Mouse (Mus musculus) liver, embryonic 18 days (tissue): ENCODE results near the gene Gm2042. TPM values are rescaled to one million over a fixed set of nuclear protein-coding genes. Genes with fewer than 3 reads are reported as not detected.

Source experiments
- polyA plus RNA-seq: library from polyadenylated mRNA; depleted of rRNA; stranded (reverse); fragments of >200 nt; gene quantifications from 2 replicates; pipeline ENCODE4 v1.2.3, GENCODE M21; 2012; rRNA removed

Gene Gm2042
- not detected in 2 replicates for polyA plus RNA-seq

DNA sequence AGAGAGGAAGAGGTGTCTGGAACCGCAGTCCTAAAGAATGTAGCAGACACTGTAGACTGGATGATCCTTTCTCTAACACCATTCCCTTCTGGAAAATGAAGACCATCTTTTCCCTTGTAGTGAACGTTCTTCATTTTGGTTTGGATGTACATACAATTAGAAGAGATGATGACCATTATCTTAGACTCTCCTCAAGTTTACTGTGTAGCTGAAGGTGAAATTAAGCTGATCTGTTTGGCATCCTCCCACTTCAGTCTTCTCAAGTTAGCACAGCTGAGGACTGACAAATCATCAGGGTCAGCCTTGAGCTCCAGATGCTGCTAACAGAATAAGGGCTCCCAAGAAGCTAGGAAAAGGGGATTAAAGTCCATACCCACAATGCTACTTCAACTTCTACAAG, at the start of gene Gm2042:
Gm2042 (plus strand) TSS at position 301 of the 400 bp plus-strand sequence.

DNA sequence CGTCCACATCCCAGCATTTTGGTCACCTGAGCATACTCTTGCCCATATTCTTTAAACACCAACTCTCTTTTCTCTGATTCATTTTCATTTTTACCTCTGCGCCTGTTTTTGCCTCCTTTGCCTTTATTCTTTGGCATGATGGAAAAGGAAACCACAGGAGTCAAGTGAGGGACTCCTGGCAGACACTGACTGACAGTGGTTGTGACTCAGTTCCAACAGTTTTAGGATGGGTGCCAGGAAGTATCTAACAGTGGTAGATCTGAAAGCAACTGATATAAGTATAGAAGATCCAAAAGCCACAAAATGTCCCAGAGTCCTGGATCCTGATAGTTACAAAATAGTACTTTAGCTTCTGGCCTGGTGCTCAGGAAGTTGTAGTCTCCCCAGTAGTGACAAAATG, 34.2 kb upstream of the Gm2042 start, which contains the start of gene Gm2035:
Gm2035 (minus strand) TSS at position 137 of the 400 bp plus-strand sequence.

Other genes starting within 250 kb of the Gm2042 start
- not detected in 2 replicates for gene Gm21319, start 178.3 kb upstream of the Gm2042 start, polyA plus RNA-seq
- not detected in 2 replicates for gene Gm21936, start 158.6 kb upstream of the Gm2042 start, polyA plus RNA-seq
- 0.01 and 0.20 TPM in 2 replicates for gene BB287469, start 137.5 kb upstream of the Gm2042 start, polyA plus RNA-seq
- not detected in 2 replicates for gene Gm2001, start 111.7 kb upstream of the Gm2042 start, polyA plus RNA-seq
- gene Gm2016, start 80.0 kb upstream of the Gm2042 start, polyA plus RNA-seq, result not detected in 2 replicates
- gene Gm2022, start 58.7 kb upstream of the Gm2042 start, polyA plus RNA-seq, result not detected in 2 replicates
- gene Gm2035, start 34.2 kb upstream of the Gm2042 start, polyA plus RNA-seq, result not detected in 2 replicates
- not detected in 2 replicates for gene Gm2075, start 57.8 kb downstream of the Gm2042 start, polyA plus RNA-seq
- gene Gm6803, start 64.7 kb downstream of the Gm2042 start, polyA plus RNA-seq, result not detected in 2 replicates
- not detected in 2 replicates for gene Gm2056, start 72.9 kb downstream of the Gm2042 start, polyA plus RNA-seq
- gene Gm16368, start 129.6 kb downstream of the Gm2042 start, polyA plus RNA-seq, result not detected in 2 replicates
- gene Gm10436, start 228.0 kb downstream of the Gm2042 start, polyA plus RNA-seq, result not detected in 2 replicates